Mouse (Mus musculus) liver, postnatal 0 days (tissue): ENCODE data around the gene Rpp25l. TPM values are rescaled to one million over a fixed set of nuclear protein-coding genes. Genes with fewer than 3 reads are reported as not detected.

Experiments
- ATAC-seq: fragments of 200-750 bp; cut with Nextera tagmentation; 2 replicates; pipeline ENCODE4 v1.8.0; 2017; ENCODE audit warnings: mild to moderate bottlenecking, moderate library complexity
- DNase-seq: peaks from one replicate; pipeline ENCODE4 v3.0.0-alpha.2; 2016
- H3K27ac ChIP-seq: fragments of 300-500 bp; sonication (generic); 2 replicates; pipeline ENCODE4 v1.5.1; 2014; ENCODE audit warnings: antibody characterized with exemption, moderate library complexity, mild to moderate bottlenecking, low read depth
- H3K27me3 ChIP-seq: fragments of 300-500 bp; sonication (generic); 2 replicates; pipeline ENCODE4 v1.6.1; 2014; ENCODE audit warnings: low read length, control low read depth, mixed read lengths; ENCODE audit not compliant: insufficient read depth
- H3K36me3 ChIP-seq: fragments of 300-500 bp; sonication (generic); replicated peaks from 2 replicates; pipeline ENCODE4 v1.6.1; 2014; ENCODE audit warnings: mild to moderate bottlenecking, control low read depth, low read length, moderate library complexity, mixed read lengths; ENCODE audit not compliant: insufficient read depth
- H3K4me1 ChIP-seq: fragments of 300-500 bp; sonication (generic); 2 replicates; pipeline ENCODE4 v1.6.1; 2014; ENCODE audit warnings: antibody characterized with exemption, mild to moderate bottlenecking, control low read depth; ENCODE audit not compliant: insufficient read depth
- H3K4me2 ChIP-seq: fragments of 300-500 bp; sonication (generic); 2 replicates; pipeline ENCODE4 v1.6.1; 2014; ENCODE audit warnings: low read depth, mild to moderate bottlenecking, low read length, moderate library complexity, mixed read lengths
- H3K4me3 ChIP-seq: fragments of 300-500 bp; sonication (generic); 2 replicates; pipeline ENCODE4 v1.5.1; 2014; ENCODE audit warnings: low read depth, low read length
- H3K9ac ChIP-seq: fragments of 300-500 bp; sonication (generic); replicated peaks from 2 replicates; pipeline ENCODE4 v1.6.1; 2014; ENCODE audit warnings: mild to moderate bottlenecking, moderate library complexity
- H3K9me3 ChIP-seq: fragments of 300-500 bp; sonication (generic); 2 replicates; pipeline ENCODE4 v1.6.1; 2016; ENCODE audit warnings: mild to moderate bottlenecking, control low read depth, low read length, mixed read lengths
- CTCF ChIP-seq: sonication (generic); IDR thresholded peaks from 2 replicates; pipeline ENCODE4 v1.5.1; 2016; ENCODE audit warnings: antibody characterized with exemption, low read depth
- EP300 ChIP-seq: IDR thresholded peaks from 2 replicates; pipeline ENCODE4 v1.6.1; 2016; ENCODE audit warnings: antibody characterized with exemption, low read depth, mild to moderate bottlenecking
- WGBS: fragments of 180-500 bp; shearing (Covaris S2); extraction: QIAGEN DNeasy Blood & Tissue Kit; methylation state at CpG from one replicate; pipeline ENCODE4 v1.1.7; 2014; ENCODE audit not compliant: insufficient replicate concordance; 5-methylcytosine and 5-hydroxymethylcytosine counted together
- polyA plus RNA-seq: library from polyadenylated mRNA; unstranded; fragments of >200 nt; fragmentation: Nextera tagmentation; extraction: Ambion mirVana; gene quantifications from 2 replicates; pipeline ENCODE4 v1.2.1, GENCODE M21; 2015

The Rpp25l gene
- polyA plus RNA-seq, 1 experiment from 2014 or later = 30.9 TPM

DNA sequence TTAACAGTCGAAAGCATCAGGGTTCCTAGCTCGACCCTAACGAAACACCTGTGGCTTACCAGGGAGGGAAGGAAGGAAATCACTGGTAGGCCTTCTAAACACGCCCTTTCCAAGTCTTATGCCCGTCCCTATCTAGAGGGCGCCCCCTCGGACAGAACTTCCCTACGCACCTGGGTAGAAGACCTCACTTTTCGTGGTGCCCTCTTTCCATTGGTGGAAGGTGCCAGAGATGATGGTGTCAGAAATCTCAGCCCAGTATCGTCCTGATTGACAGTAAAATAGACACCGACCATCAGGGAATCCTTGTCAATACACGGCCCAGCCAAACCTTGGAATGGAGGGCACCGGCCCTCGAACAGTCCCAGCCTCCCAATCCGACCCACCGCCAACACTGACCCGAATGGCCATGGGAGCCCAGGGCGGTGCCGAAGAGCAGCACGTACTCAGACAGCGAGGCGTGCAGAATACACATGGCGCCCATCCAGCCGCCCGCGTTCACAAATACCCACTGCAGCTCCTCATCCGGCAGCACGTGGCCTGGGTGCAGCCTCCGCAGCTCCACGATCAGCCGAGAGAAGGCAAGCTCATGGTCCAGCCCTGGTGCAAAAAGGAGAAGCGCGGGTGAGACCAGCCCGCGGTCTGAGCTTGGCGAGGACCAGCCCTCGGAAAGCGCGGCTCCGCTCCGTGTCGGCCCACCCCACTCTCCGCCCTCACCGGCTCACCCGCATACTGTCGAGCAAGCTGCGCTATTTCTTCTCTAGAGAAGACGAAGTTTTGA lies 27.2 kb upstream of the Rpp25l start:
- Histone ChIP-seq H3K36me3 (peaks cover 5% of the 10 kb centered on the region), H3K4me1 (peaks cover 22% of the 10 kb centered on the region), H3K27me3 (no peaks in the 10 kb centered on the region), H3K9ac (peak overlapping the region; percentile 59), H3K9me3 (no peaks in the 10 kb centered on the region), H3K4me3 (peak overlapping the region; percentile 65), H3K4me2 (peak overlapping the region; percentile 91), H3K27ac (peak overlapping the region; percentile 87)
- WGBS = under 1% methylated on average over 48 of the region's 48 CpGs
- peak; percentile 74 for ATAC-seq
- TF ChIP-seq CTCF (peak; percentile 27; the same call in 1 of the 2 replicates), EP300 (no peak)
- DNase-seq = no peak

DNA sequence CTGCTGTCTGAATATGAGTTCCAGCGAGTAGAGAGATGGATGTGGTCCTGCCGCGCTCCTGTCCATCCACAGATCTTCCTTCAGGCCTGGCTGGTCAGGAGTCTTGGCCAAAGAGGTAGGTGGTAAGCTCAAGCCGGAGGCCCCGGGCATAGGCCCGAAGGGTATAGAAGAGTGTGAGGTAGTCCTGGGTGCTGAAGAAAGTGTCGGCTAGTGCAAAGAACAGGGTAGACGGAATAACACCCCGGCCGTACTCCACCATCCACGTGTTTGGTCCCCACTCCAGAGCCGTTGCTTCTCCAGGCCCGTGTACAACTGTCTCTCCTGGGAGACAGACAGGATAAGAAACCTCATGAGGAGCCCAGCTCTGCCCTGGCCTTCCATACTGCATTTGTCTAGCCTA lies 25.9 kb upstream of the Rpp25l start:
- TF ChIP-seq EP300 = no peak
- TF ChIP-seq CTCF = no peak
- H3K4me2 ChIP-seq = 0 out of 2 replicates have a peak overlapping the region, but pooled peaks have one; percentile 91
- 92% methylated on average over 13 of the region's 13 CpGs for whole genome bisulfite sequencing

DNA sequence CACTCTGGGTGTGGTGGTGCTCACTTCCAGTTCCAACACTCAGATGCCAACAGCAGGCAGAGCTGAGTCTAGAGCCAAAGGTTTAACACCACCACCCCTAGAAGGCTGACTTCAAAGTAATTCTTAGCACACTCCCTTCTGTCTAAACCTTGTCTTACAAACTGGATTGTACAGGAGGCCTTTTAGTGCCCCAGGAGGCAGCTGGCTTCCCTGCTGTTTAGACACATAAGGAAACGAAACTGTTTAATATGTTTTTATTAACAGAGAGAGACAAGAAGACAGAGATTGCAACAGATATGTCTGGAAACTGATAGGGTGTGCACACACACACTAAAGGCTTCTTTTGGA lies 24.9 kb upstream of the Rpp25l start:
- no peak overlapping the region for H3K9ac ChIP-seq
- H3K4me1 ChIP-seq = peaks cover 22% of the 10 kb centered on the region
- H3K36me3 ChIP-seq = peaks cover 5% of the 10 kb centered on the region
- no peak overlapping the region for H3K27ac ChIP-seq
- no peak overlapping the region for H3K4me2 ChIP-seq
- peaks cover 4% of the 10 kb centered on the region; the same call in 1 of the 2 replicates for H3K27me3 ChIP-seq
- no peak for DNase-seq
- 63% methylated on average over 1 of the region's 1 CpGs for WGBS
- ATAC-seq = no peak
- TF ChIP-seq CTCF (no peak), EP300 (no peak)
- H3K4me3 ChIP-seq = no peak overlapping the region
- H3K9me3 ChIP-seq = no peaks in the 10 kb centered on the region

More for the DNA sequence above, 25.9 kb upstream of the Rpp25l start:
- no peaks in the 10 kb centered on the region for H3K27me3 ChIP-seq
- no peak for DNase-seq
- H3K4me3 ChIP-seq = no peak overlapping the region
- H3K4me1 ChIP-seq = peaks cover 22% of the 10 kb centered on the region
- peaks cover 5% of the 10 kb centered on the region for H3K36me3 ChIP-seq
- no peaks in the 10 kb centered on the region for H3K9me3 ChIP-seq
- ATAC-seq = no peak
- no peak overlapping the region for H3K9ac ChIP-seq
- no peak overlapping the region for H3K27ac ChIP-seq

DNA sequence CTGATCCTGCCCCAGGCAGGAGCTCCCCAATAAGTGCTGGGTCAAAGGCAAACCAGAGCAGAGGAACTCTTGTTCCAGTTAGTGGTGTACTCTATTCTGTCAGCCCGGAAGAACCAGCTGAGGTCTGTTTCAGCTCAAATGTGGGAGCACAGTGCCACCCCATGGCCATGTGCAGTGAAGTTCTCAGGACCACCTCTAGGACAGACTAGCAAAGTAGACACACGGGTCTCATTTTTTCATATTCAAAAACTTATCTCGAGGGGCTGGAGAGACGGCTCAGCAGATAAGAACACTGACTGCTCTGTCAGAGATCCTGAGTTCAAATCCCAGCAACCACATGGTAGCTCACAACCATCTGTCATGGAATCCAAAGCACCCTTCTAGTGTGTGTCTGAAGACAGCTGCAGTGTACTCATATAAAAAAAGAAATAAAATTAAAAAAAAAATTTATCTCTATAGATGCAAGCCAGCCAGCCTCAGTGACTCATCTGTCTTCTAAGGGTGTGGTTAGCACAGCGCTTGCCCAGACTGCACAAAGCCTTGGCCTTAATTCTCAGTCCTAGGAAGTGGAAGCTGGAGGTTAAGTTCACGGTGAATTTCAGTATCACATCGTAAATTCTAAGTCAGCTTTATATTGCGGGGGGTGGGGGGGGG lies 24.4 kb upstream of the Rpp25l start:
- H3K9ac ChIP-seq = no peak overlapping the region
- no peak overlapping the region for H3K27ac ChIP-seq
- 34% methylated on average over 8 of the region's 8 CpGs for WGBS
- H3K36me3 ChIP-seq = peaks cover 5% of the 10 kb centered on the region
- ATAC-seq (no peak), DNase-seq (peak; percentile 75)
- H3K4me2 ChIP-seq = no peak overlapping the region
- no peaks in the 10 kb centered on the region for H3K9me3 ChIP-seq
- H3K4me1 ChIP-seq = peaks cover 22% of the 10 kb centered on the region
- H3K27me3 ChIP-seq = peaks cover 9% of the 10 kb centered on the region
- no peak overlapping the region for H3K4me3 ChIP-seq
- TF ChIP-seq CTCF = peak; percentile 78
- no peak for TF ChIP-seq EP300

DNA sequence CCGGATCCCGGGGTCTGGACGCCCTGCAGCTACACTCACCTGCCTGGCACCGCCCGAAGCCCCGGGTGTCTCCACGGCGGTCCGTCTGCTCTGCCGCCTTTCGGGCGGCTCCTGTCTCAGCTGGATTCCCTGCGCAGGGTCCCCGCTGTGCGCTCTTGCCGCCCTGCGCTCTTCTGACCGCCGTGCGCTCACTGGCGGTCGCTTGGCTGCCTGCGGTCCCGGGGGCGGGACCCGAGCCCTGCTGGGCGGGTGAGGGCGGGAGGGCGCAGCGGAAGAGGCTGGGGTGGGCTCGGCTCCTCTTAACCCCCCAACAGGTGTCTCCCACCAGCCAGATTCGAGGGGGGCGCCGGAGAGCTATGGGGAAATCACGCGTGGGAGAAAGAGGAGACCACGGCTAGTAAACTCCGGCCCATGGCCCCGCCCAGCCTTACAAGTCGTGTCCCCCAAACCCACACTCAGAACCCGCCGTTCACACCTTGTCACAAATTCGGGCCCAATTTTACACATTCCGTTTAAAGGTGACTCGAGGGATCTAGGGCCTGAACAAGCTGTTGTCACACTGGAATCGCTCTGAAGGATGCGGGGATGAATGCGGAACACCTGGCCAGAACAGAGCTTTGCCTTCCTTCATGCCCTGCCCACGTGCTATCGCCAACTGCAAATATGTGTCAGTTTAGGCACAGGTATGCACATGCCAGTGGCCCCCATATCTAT lies 17.9 kb upstream of the Rpp25l start, which contains the start of gene Arid3c:
TSS of gene Arid3c (minus strand) at position 91 of the 714 bp plus-strand sequence.
- no peak for ATAC-seq
- Histone ChIP-seq H3K4me1 (peaks cover 6% of the 10 kb centered on the region), H3K9ac (no peak within 1 kb of the TSS), H3K27ac (no peak within 1 kb of the TSS), H3K27me3 (peaks cover 69% of the 10 kb centered on the region), H3K36me3 (no peaks in the 10 kb centered on the region), H3K4me3 (peak within 1 kb of the TSS; percentile 39), H3K9me3 (no peaks in the 10 kb centered on the region), H3K4me2 (peak within 1 kb of the TSS; percentile 59)
- TF ChIP-seq CTCF = no peak
- TF ChIP-seq EP300 = no peak
- WGBS = 5% methylated on average over 41 of the region's 50 CpGs
- no peak for DNase-seq
